Mouse (Mus musculus): ENCODE measurements around the gene Gm3250.
"Not testable (repeated sequence)": the region's sequence is repeated elsewhere in the genome, so short reads cannot be mapped to it uniquely, and the experiment has no call there.

The Gm3250 gene

DNA sequence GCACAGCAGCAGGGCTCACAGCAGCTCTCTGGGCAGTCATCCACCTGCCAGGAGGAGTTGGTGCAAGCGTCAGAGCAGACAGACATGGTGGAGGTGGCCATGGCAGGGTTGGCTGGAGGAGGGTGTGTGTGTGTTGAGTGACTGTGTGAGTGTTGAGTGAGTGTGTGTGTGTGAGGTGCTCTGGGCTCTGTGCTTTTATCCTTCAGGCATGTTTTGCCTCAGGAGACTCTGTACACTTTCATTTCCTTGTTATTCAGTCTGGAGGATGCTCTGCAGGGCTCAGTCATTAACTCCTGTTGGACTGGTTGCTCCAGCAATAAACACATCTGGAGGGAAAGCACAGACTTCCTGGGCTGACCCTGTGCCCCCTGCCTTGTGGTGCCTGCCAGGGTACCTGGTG lies 31.1 kb downstream of the Gm3250 start, which contains the start of gene Gm9736:
TSS of gene Gm9736 (minus strand) at position 101 of the 400 bp plus-strand sequence.
- DNase-seq (ENCODE audit: low read depth, low spot score) = not testable (repeated sequence)

DNA sequence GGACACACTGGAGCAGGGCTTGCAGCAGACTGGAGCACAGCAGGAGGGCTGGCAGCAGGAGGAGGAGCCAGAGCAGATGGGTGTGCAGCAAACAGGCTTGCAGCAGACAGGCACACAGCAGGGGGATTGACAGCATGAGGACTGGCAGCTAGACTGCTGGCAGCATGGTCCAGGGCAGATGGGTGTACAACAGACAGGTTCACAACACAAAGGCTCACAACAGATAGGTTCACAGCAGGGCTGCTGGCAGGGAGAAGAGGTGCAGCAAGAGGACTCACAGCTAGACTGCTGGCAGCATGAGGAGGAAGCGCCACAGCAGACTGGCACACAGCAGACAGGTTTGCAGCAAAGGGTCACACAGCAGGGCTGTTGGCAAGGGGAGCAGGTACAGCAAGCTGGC lies 31.7 kb downstream of the Gm3250 start:
- DNase-seq (ENCODE audit: low read depth, low spot score) = not testable (repeated sequence)

DNA sequence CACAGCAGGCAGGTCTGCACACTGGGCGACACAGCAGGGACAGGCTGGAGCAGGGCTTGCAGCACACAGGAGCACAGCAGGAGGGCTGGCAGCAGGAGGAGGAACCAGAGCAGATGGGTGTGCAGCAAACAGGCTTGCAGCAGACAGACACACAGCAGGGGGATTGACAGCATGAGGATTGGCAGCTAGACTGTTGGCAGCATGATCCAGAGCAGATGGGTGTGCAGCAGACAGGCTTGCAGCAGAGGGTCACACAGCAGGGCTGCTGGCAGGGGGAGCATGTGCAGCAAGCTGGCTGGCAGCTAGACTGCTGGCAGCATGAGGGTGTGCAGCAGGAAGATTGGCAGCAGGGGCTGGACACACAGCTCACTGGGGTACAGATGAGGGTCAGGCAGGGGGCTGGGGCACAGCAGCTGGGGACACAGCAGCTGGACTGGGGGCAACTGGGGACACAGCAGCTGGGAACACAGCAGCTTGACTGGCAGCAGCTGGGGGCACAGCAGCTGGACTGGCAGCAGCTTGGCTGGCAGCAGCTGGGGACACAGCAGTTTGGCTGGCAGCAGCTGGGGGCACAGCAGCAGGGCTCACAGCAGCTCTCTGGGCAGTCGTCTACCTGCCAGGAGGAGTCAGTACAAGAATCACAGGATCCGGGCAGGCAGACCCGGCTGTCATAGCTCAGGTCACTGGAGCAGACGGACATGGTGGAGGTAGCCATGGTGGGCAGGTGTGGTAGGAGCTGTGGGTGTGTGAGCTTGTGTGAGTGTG lies 40.2 kb downstream of the Gm3250 start, which contains the start of gene Gm18596:
TSS of gene Gm18596 (minus strand) at position 715 of the 765 bp plus-strand sequence.
- not testable (repeated sequence) for DNase-seq (ENCODE audit: low read depth, low spot score)

DNA sequence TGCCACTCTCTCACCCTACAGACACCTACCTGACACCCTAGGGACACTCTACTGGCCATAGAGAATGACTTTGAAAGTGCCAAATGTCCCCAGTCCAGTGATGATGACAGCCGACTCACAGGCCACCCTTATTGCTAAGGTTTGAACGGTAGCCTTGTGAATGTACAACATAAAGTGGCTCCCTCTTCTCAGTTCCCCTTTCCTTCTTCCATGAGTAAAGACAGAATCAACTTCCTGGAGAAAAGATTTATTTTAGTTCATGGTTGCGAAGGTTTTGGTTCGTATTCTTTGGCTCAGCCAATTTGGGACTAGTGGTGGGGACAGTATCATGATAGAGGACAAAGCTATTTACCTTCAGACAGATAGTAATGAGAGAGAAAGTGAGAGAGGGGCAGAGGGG lies 43.4 kb downstream of the Gm3250 start:
- DNase-seq (ENCODE audit: low read depth, low spot score) = no peak

DNA sequence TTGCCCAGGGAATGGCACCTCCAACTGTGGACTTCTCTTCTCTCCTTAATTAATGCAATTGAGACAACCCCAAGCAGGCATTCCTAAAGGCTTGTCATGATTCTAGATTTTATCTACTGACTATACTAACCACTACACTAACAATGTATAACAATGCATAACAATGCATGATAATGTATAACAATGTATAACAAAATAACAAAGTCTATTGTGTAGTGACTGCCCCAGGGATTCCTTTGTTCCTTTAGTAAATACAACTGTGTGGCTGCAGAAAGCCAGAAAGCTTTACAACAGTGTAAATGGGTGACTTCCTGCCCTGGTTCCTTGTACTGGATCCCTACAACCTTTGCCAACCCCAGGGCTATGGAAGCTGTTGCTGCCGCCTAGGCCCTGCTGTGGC lies 46.4 kb downstream of the Gm3250 start:
- no peak for DNase-seq (ENCODE audit: low read depth, low spot score)

All from retina, adult 2 months (tissue).